Mouse (Mus musculus) CH12.LX (cell line): ENCODE results near the gene Fam120a. TPM values are rescaled to one million over a fixed set of nuclear protein-coding genes. Genes with fewer than 3 reads are reported as not detected.

Experiments
- DNase-seq: peaks from one replicate; pipeline ENCODE4 v3.0.0-alpha.2; 2013; ENCODE audit errors: extremely low read depth
- H3K27ac ChIP-seq: 2 replicates; pipeline ENCODE4 v1.5.1; 2012; ENCODE audit warnings: low read depth, mild to moderate bottlenecking, control low read depth, moderate library complexity; ENCODE audit not compliant: insufficient read depth
- H3K27me3 ChIP-seq: replicated peaks from 2 replicates; pipeline ENCODE3; 2012; ENCODE audit warnings: inconsistent platforms
- H3K36me3 ChIP-seq, 2 experiments: replicated peaks in 1 of 2; 2 replicates each; pipeline versions ENCODE3 to v1.6.1; 2012; ENCODE audit warnings: inconsistent platforms in 1 of 2, low read length in 1 of 2, mild to moderate bottlenecking in 1 of 2, mixed read lengths in 1 of 2, moderate library complexity in 1 of 2; ENCODE audit not compliant: control insufficient read depth in 1 of 2, insufficient read depth in 1 of 2
- H3K4me1 ChIP-seq, 2 experiments: 2 replicates each; pipeline ENCODE4 v1.6.1; 2012; ENCODE audit warnings: inconsistent platforms in 1 of 2, moderate library complexity in 1 of 2; ENCODE audit not compliant: insufficient read depth in 2 of 2, control insufficient read depth in 1 of 2
- H3K4me2 ChIP-seq: 2 replicates; pipeline ENCODE4 v1.6.1; 2012; ENCODE audit warnings: low read depth, mild to moderate bottlenecking, control low read depth; ENCODE audit not compliant: poor library complexity, insufficient read depth, severe bottlenecking
- H3K4me3 ChIP-seq, 3 experiments: fragments of 150-350 bp in 1 of 3; sonication (generic) in 1 of 3; replicated peaks in 1 of 3; 2 replicates each; pipeline versions ENCODE3 to v1.5.1; 2011 to 2012; ENCODE audit warnings: low read depth in 2 of 3, low read length in 2 of 3, mild to moderate bottlenecking in 2 of 3, moderate library complexity in 2 of 3, control low read depth in 1 of 3, improper control_type of control experiment in 1 of 3, inconsistent platforms in 1 of 3, mixed read lengths in 1 of 3; ENCODE audit not compliant: poor library complexity in 1 of 3
- H3K79me2 ChIP-seq: replicated peaks from 2 replicates; pipeline ENCODE4 v1.6.1; 2012; ENCODE audit warnings: mild to moderate bottlenecking, moderate library complexity; ENCODE audit not compliant: control insufficient read depth, poor library complexity, insufficient read depth, severe bottlenecking; ENCODE audit errors: extremely low read depth
- H3K9ac ChIP-seq: 2 replicates; pipeline ENCODE4 v1.6.1; 2012; ENCODE audit warnings: low read depth, mild to moderate bottlenecking, control low read depth, moderate library complexity; ENCODE audit not compliant: insufficient read depth
- H3K9me3 ChIP-seq: replicated peaks from 2 replicates; pipeline ENCODE3; 2012; ENCODE audit warnings: low read length, inconsistent platforms, mixed read lengths
- CHD2 ChIP-seq: IDR thresholded peaks from 2 replicates; pipeline ENCODE4 v1.6.1; 2011; ENCODE audit warnings: low read length, improper control_type of control experiment
- ELF1 ChIP-seq: IDR thresholded peaks from 2 replicates; pipeline ENCODE4 v1.6.1; 2014; ENCODE audit warnings: low read depth, mild to moderate bottlenecking, inconsistent platforms, low read length, improper control_type of control experiment
- KAT2A ChIP-seq: IDR thresholded peaks from 2 replicates; pipeline ENCODE4 v1.6.1; 2012; ENCODE audit warnings: low read length, improper control_type of control experiment, inconsistent platforms; ENCODE audit not compliant: insufficient replicate concordance
- MYC ChIP-seq: IDR thresholded peaks from 2 replicates; pipeline ENCODE4 v1.6.1; 2011; ENCODE audit warnings: low read depth, mild to moderate bottlenecking, improper control_type of control experiment, low read length
- PAX5 ChIP-seq: IDR thresholded peaks from 2 replicates; pipeline ENCODE4 v1.6.1; 2012; ENCODE audit warnings: low read length, inconsistent platforms, mixed read lengths
- RCOR1 ChIP-seq: conservative IDR thresholded peaks from 2 replicates; pipeline ENCODE4 v1.6.1; 2012; ENCODE audit warnings: low read depth, mild to moderate bottlenecking, inconsistent platforms, low read length, improper control_type of control experiment
- SIN3A ChIP-seq: IDR thresholded peaks from 2 replicates; pipeline ENCODE4 v1.6.1; 2012; ENCODE audit warnings: low read length, improper control_type of control experiment, inconsistent platforms
- TBP ChIP-seq: conservative IDR thresholded peaks from 2 replicates; pipeline ENCODE4 v1.6.1; 2011; ENCODE audit warnings: low read depth, low read length, improper control_type of control experiment
- TCF12 ChIP-seq: IDR thresholded peaks from 2 replicates; pipeline ENCODE4 v1.6.1; 2014; ENCODE audit warnings: low read depth, mild to moderate bottlenecking, inconsistent platforms, low read length, improper control_type of control experiment
- ZMIZ1 ChIP-seq: IDR thresholded peaks from 2 replicates; pipeline ENCODE4 v1.6.1; 2012; ENCODE audit warnings: low read depth, mild to moderate bottlenecking, inconsistent platforms, low read length, improper control_type of control experiment
- dilution Hi-C: fragments of 300-500 bp; cut with MboI; formaldehyde crosslinking; loops from 2 replicates; pipeline ENCODE4 v1.14.3; 2020; ENCODE audit warnings: low sequenced_read_pairs; ENCODE audit not compliant: extremely low pct_unique_long_range_greater_than_20kb, extremely low pct_ligation_motif_present
- in situ Hi-C: fragments of 300-500 bp; cut with MboI; formaldehyde crosslinking; loops from 3 replicates; pipeline ENCODE4 v1.14.3; 2019; ENCODE audit warnings: low sequenced_read_pairs, low pct_ligation_motif_present, low pct_unique_long_range_greater_than_20kb, mixed read lengths
- polyA plus RNA-seq: library from polyadenylated mRNA; unstranded; fragments of >175 nt; gene quantifications from 2 replicates; pipeline ENCODE4 v1.2.1, GENCODE M21; 2012; ENCODE audit warnings: low read depth; ENCODE audit not compliant: insufficient read length
- total RNA-seq, 2 experiments: library from RNA; depleted of rRNA; stranded (reverse); fragments of 300-350 nt in 1 of 2; fragments of >200 nt in 1 of 2; gene quantifications; 2 replicates each; pipeline ENCODE4 v1.2.3; 2012 to 2014

The Fam120a gene
- total and polyA plus RNA-seq, 3 experiments: 70.0 to 122 (median 82.6) TPM

DNA sequence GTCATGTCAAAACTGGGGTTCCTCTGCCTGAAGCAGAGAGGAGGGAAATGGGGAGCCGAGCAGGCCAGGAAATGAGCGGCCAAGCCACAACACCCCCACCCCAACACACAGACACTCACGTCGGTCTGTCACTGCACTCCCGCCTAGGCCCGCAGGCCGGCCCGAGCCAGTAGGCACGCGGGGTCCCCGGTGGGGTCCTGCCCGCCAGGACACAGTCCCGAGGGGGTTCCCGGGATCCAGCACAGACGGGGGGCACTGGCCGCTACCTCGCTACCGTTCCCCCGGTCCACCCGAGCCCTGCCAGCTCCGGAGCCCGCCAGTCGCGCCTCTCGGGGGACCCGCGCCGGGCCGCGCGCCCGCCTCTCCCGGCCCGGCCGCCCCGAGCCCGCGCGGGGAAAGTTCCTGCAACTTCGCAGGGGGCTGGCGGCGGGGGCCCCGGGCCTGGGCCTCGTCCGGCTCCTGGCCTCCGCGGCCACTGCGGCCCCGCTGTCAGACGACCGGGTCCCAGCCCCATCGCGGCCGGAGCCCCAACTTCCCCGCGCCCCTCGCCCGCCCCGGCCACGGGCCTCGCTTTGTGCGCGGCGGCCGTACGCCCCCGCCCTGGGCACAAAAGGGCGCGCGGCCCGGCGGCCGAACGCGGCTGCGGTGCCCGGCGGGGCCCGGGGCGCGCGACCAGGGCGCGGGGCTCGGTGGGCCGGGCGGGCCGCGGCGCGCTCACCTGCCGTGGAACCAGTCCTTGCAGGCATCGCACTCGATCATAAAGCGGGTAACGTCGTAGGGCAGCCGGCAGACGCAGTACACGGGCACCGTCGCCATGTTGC lies 97.7 kb downstream of the Fam120a start:
- in situ Hi-C loops (loop anchor here (5.0 to 25.0 kb wide), 3 partner anchors 97 to 317 kb away; partner anchors contain the start of genes Fam120a and Ninj1), dilution Hi-C loops (no loop called here)
- Histone ChIP-seq H3K27ac (no peak overlapping the region), H3K9me3 (no peaks in the 10 kb centered on the region), H3K4me2 (peak overlapping the region; percentile 70), H3K4me1 (peaks cover 14 to 60% of the 10 kb centered on the region in 2 experiments), H3K79me2 (peaks cover 4% of the 10 kb centered on the region; the same call in 1 of the 2 replicates), H3K27me3 (no peaks in the 10 kb centered on the region), H3K9ac (peak overlapping the region; percentile 98), H3K36me3 (no peaks in the 10 kb centered on the region), H3K4me3 (peak overlapping the region; percentile 47 to 95 (median 74))
- no peak for DNase-seq
- no peak for TF ChIP-seq ZMIZ1
- 0 out of 2 replicates have a peak, but pooled peaks have one; percentile 8 for TF ChIP-seq ELF1

DNA sequence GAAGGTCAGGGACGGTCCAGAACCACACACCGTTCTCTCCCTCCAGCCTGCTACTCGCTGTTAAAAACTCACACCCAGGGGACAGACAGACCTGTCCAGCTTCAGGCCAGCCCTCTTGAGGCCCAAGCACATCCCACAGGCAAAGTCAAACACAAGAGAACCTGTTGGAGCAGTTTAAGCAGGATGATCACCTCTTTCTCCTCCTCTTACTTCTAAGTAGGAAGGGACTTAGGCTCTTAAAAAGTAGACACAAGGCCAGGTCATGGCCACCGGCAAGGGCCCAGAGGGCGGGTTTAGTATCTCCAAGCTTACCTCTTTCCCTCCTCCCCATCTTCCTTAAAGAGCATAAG lies 98.2 kb downstream of the Fam120a start:
- no peak for TF ChIP-seq TBP
- TF ChIP-seq CHD2: no peak
- TF ChIP-seq RCOR1: no peak
- no peak for TF ChIP-seq TCF12
- no peak for TF ChIP-seq KAT2A
- no peak for TF ChIP-seq MYC
- no peak for TF ChIP-seq PAX5
- TF ChIP-seq SIN3A: no peak
- H3K4me3 ChIP-seq: peak overlapping the region; percentile 47 to 95 (median 74)
- H3K4me1 ChIP-seq: peaks cover 16 to 66% of the 10 kb centered on the region in 2 experiments
- in situ Hi-C loops (loop anchor here (25.0 kb wide), 1 partner anchor 318 kb away; the partner anchor contains the start of gene Ninj1), dilution Hi-C loops (no loop called here)
- no peak for DNase-seq
- peak overlapping the region; percentile 98 for H3K9ac ChIP-seq
- no peaks in the 10 kb centered on the region for H3K27me3 ChIP-seq
- H3K9me3 ChIP-seq: no peaks in the 10 kb centered on the region
- H3K4me2 ChIP-seq: peak overlapping the region; percentile 70
- H3K79me2 ChIP-seq: peaks cover 4% of the 10 kb centered on the region; the same call in 1 of the 2 replicates
- H3K36me3 ChIP-seq: no peaks in the 10 kb centered on the region
- H3K27ac ChIP-seq: no peak overlapping the region

DNA sequence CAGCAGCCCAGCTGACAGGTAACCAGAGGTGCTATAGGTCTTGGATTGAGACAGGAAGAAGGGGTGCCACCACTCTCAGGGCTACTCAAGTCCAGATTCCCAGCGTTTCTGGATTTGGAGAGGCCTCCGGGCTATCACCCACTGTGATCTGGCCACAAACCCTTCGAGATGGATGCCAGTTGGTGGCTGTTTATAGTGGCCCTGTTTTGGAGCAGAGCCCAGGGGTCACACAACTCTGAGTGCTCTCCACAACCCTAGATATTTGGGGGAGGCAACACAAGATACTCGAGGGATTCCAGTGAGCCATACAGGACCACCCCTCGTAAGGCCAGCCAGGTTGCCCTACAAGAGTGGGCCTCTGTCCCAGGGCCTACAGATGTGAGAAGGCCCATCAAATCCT lies 98.7 kb downstream of the Fam120a start:
- Histone ChIP-seq H3K9ac (peak overlapping the region; percentile 98; the same call in 1 of the 2 replicates), H3K4me3 (peak overlapping the region in 2 of 3 experiments; percentile 47 to 74), H3K79me2 (peaks cover 4% of the 10 kb centered on the region; the same call in 1 of the 2 replicates), H3K9me3 (no peaks in the 10 kb centered on the region), H3K4me1 (peaks cover 18 to 71% of the 10 kb centered on the region in 2 experiments), H3K4me2 (peak overlapping the region; percentile 70; the same call in 1 of the 2 replicates), H3K36me3 (no peaks in the 10 kb centered on the region), H3K27me3 (no peaks in the 10 kb centered on the region), H3K27ac (no peak overlapping the region)
- dilution Hi-C loops: no loop called here
- DNase-seq: no peak
- no peak for TF ChIP-seq CHD2
- in situ Hi-C loops: loop anchor here (25.0 kb wide), 1 partner anchor 318 kb away; the partner anchor contains the start of gene Ninj1
